Mouse (Mus musculus) E14TG2a.4 (cell line): ENCODE measurements around the gene Selenos.
"Not testable (repeated sequence)": the region's sequence is repeated elsewhere in the genome, so short reads cannot be mapped to it uniquely, and the experiment has no call there.

ENCODE experiments used
- H3K27me3 ChIP-seq: 2 replicates; pipeline ENCODE4 v1.6.1; 2014; ENCODE audit warnings: low read length, control low read depth; ENCODE audit not compliant: insufficient read depth
- H3K36me3 ChIP-seq: 2 replicates; pipeline ENCODE4 v1.6.1; 2014; ENCODE audit warnings: low read length, control low read depth; ENCODE audit not compliant: insufficient read depth
- H3K4me1 ChIP-seq: replicated peaks from 2 replicates; pipeline ENCODE4 v1.6.1; 2014; ENCODE audit warnings: low read depth, low read length, control low read depth
- H3K4me3 ChIP-seq: replicated peaks from 2 replicates; pipeline ENCODE4 v1.5.1; 2014; ENCODE audit warnings: mild to moderate bottlenecking, low read length
- H3K9me3 ChIP-seq: 2 replicates; pipeline ENCODE4 v1.6.1; 2014; ENCODE audit warnings: low read length, control low read depth
- CTCF ChIP-seq: conservative IDR thresholded peaks from 2 replicates; pipeline ENCODE4 v1.5.1; 2014; ENCODE audit warnings: low read length
- NANOG ChIP-seq: IDR thresholded peaks from 2 replicates; pipeline ENCODE4 v1.6.1; 2014; ENCODE audit warnings: borderline replicate concordance, low read length, mixed read lengths
- POU5F1 ChIP-seq: IDR thresholded peaks from 2 replicates; pipeline ENCODE4 v1.6.1; 2014; ENCODE audit warnings: low read length, borderline replicate concordance

The Selenos gene

GRCm38 (mm10) chr7:66046921-66047918 lies 32.2 kb upstream of the Selenos start:
- Histone ChIP-seq H3K9me3 (0 out of 2 replicates have a peak, but pooled peaks cover under 1% of the 10 kb centered on the region), H3K4me1 (no peaks in the 10 kb centered on the region), H3K27me3 (no peaks in the 10 kb centered on the region), H3K4me3 (no peak overlapping the region), H3K36me3 (peaks cover 51% of the 10 kb centered on the region)
- TF ChIP-seq CTCF: no peak
- no peak for TF ChIP-seq NANOG
- TF ChIP-seq POU5F1: no peak

- Histone ChIP-seq H3K36me3 (peaks cover 51% of the 10 kb centered on the region), H3K9me3 (no peaks in the 10 kb centered on the region), H3K4me3 (no peak overlapping the region), H3K4me1 (no peaks in the 10 kb centered on the region), H3K27me3 (no peaks in the 10 kb centered on the region)
- TF ChIP-seq CTCF: no peak
These were observed 31.5 kb upstream of the Selenos start for GRCm38 (mm10) chr7:66047975-66048374.

GRCm38 (mm10) chr7:66048446-66049230 lies 30.8 kb upstream of the Selenos start:
- no peak overlapping the region for H3K4me3 ChIP-seq
- no peaks in the 10 kb centered on the region for H3K9me3 ChIP-seq

GRCm38 (mm10) chr7:66053946-66054483 lies 25.4 kb upstream of the Selenos start:
- H3K9me3 ChIP-seq: no peaks in the 10 kb centered on the region
- no peaks in the 10 kb centered on the region for H3K4me1 ChIP-seq
- no peaks in the 10 kb centered on the region for H3K27me3 ChIP-seq
- H3K36me3 ChIP-seq: peaks cover 12% of the 10 kb centered on the region
- no peak for TF ChIP-seq POU5F1
- no peak for TF ChIP-seq CTCF
- TF ChIP-seq NANOG: no peak
- H3K4me3 ChIP-seq: no peak overlapping the region

More at GRCm38 (mm10) chr7:66048446-66049230, 30.8 kb upstream of the Selenos start:
- TF ChIP-seq CTCF (no peak), NANOG (no peak), POU5F1 (no peak)
- Histone ChIP-seq H3K27me3 (no peaks in the 10 kb centered on the region), H3K36me3 (peaks cover 46% of the 10 kb centered on the region), H3K4me1 (no peaks in the 10 kb centered on the region)

- not testable (repeated sequence) for H3K4me3 ChIP-seq, H3K36me3 ChIP-seq, H3K4me1 ChIP-seq, H3K9me3 ChIP-seq, H3K27me3 ChIP-seq
- TF ChIP-seq CTCF: peak; percentile 54
These were observed 24.1 kb upstream of the Selenos start for GRCm38 (mm10) chr7:66055356-66055755.

GRCm38 (mm10) chr7:66058703-66059102 lies 20.7 kb upstream of the Selenos start, which contains the start of gene Snrpa1:
Gene Snrpa1 (plus strand): TSS chr7:66059003.
- H3K4me3 ChIP-seq: peak within 1 kb of the TSS; percentile 96
- TF ChIP-seq NANOG (no peak), POU5F1 (no peak), CTCF (no peak)

GRCm38 (mm10) chr7:66060066-66060956 lies 19.1 kb upstream of the Selenos start:
- Histone ChIP-seq H3K4me3 (peak overlapping the region; percentile 96), H3K9me3 (no peaks in the 10 kb centered on the region), H3K4me1 (peaks cover 23% of the 10 kb centered on the region), H3K27me3 (no peaks in the 10 kb centered on the region), H3K36me3 (peaks cover 34% of the 10 kb centered on the region)
- TF ChIP-seq POU5F1 (no peak), CTCF (no peak), NANOG (no peak)

More at GRCm38 (mm10) chr7:66058703-66059102, 20.7 kb upstream of the Selenos start, which contains the start of gene Snrpa1:
- Histone ChIP-seq H3K4me1 (peaks cover 23% of the 10 kb centered on the region), H3K36me3 (peaks cover 18% of the 10 kb centered on the region), H3K27me3 (no peaks in the 10 kb centered on the region), H3K9me3 (no peaks in the 10 kb centered on the region)
